Mouse (Mus musculus): ENCODE measurements around the gene Padi2. TPM values are rescaled to one million over a fixed set of nuclear protein-coding genes. Genes with fewer than 3 reads are reported as not detected.

Padi2 gene
- polyA plus RNA-seq, 1 experiment, result 4.7 TPM

GRCm38 (mm10) chr4:140913565-140913964 is 7.4 kb downstream of the Padi2 start:
- 91% methylated on average over 9 of the region's 9 CpGs for WGBS
- H3K4me3 ChIP-seq (replicated peaks; ENCODE audit: extremely low read depth, low read depth, low read length), result no peak overlapping the region
- TF ChIP-seq POLR2A (IDR thresholded peaks at IDR 0.05; ENCODE audit: borderline replicate concordance, extremely low read depth, low read depth, low read length) (no peak), CTCF (IDR thresholded peaks at IDR 0.05; ENCODE audit: insufficient read depth, low read length) (no peak)
- no peaks in the 10 kb centered on the region for H3K4me1 ChIP-seq (ENCODE audit: control insufficient read depth, insufficient read depth, low read length)
- DNase-seq, result peak; percentile 0

- no peak for TF ChIP-seq CTCF (IDR thresholded peaks at IDR 0.05; ENCODE audit: insufficient read depth, low read length)
- no peak for DNase-seq
- 53% methylated on average over 6 of the region's 6 CpGs for WGBS
- no peaks in the 10 kb centered on the region for H3K4me1 ChIP-seq (ENCODE audit: control insufficient read depth, insufficient read depth, low read length)
- no peak overlapping the region for H3K4me3 ChIP-seq (replicated peaks; ENCODE audit: extremely low read depth, low read depth, low read length)
Observed at GRCm38 (mm10) chr4:140914731-140915131, 8.6 kb downstream of the Padi2 start.

- Histone ChIP-seq H3K4me1 (ENCODE audit: control insufficient read depth, insufficient read depth, low read length) (no peaks in the 10 kb centered on the region), H3K4me3 (replicated peaks; ENCODE audit: extremely low read depth, low read depth, low read length) (no peak overlapping the region)
- TF ChIP-seq CTCF (IDR thresholded peaks at IDR 0.05; ENCODE audit: insufficient read depth, low read length), result no peak
- TF ChIP-seq POLR2A (IDR thresholded peaks at IDR 0.05; ENCODE audit: borderline replicate concordance, extremely low read depth, low read depth, low read length), result no peak
- 61% methylated on average over 3 of the region's 3 CpGs for WGBS
- DNase-seq, result no peak
Observed at GRCm38 (mm10) chr4:140915235-140915634, 9.1 kb downstream of the Padi2 start.

- TF ChIP-seq POLR2A (IDR thresholded peaks at IDR 0.05; ENCODE audit: borderline replicate concordance, extremely low read depth, low read depth, low read length) (no peak), CTCF (IDR thresholded peaks at IDR 0.05; ENCODE audit: insufficient read depth, low read length) (no peak)
Observed at GRCm38 (mm10) chr4:140916296-140916695, 10.2 kb downstream of the Padi2 start.

GRCm38 (mm10) chr4:140917451-140917850 is 11.3 kb downstream of the Padi2 start:
- peak; percentile 1 for DNase-seq
- 90% methylated on average over 9 of the region's 9 CpGs for WGBS
- TF ChIP-seq POLR2A (IDR thresholded peaks at IDR 0.05; ENCODE audit: borderline replicate concordance, extremely low read depth, low read depth, low read length) (no peak), CTCF (IDR thresholded peaks at IDR 0.05; ENCODE audit: insufficient read depth, low read length) (no peak)

More at GRCm38 (mm10) chr4:140916296-140916695, 10.2 kb downstream of the Padi2 start:
- Histone ChIP-seq H3K4me3 (replicated peaks; ENCODE audit: extremely low read depth, low read depth, low read length) (no peak overlapping the region), H3K4me1 (ENCODE audit: control insufficient read depth, insufficient read depth, low read length) (no peaks in the 10 kb centered on the region)
- no peak for DNase-seq
- WGBS, result 89% methylated on average over 5 of the region's 5 CpGs

GRCm38 (mm10) chr4:140919974-140920836 is 14.1 kb downstream of the Padi2 start:
- no peak overlapping the region for H3K4me3 ChIP-seq (replicated peaks; ENCODE audit: extremely low read depth, low read depth, low read length)
- TF ChIP-seq CTCF (IDR thresholded peaks at IDR 0.05; ENCODE audit: insufficient read depth, low read length) (no peak), POLR2A (IDR thresholded peaks at IDR 0.05; ENCODE audit: borderline replicate concordance, extremely low read depth, low read depth, low read length) (no peak)
- H3K4me1 ChIP-seq (ENCODE audit: control insufficient read depth, insufficient read depth, low read length), result no peaks in the 10 kb centered on the region
- no peak for DNase-seq
- 39% methylated on average over 11 of the region's 11 CpGs for WGBS

More at GRCm38 (mm10) chr4:140917451-140917850, 11.3 kb downstream of the Padi2 start:
- Histone ChIP-seq H3K4me1 (ENCODE audit: control insufficient read depth, insufficient read depth, low read length) (no peaks in the 10 kb centered on the region), H3K4me3 (replicated peaks; ENCODE audit: extremely low read depth, low read depth, low read length) (no peak overlapping the region)

GRCm38 (mm10) chr4:140922508-140922907 is 16.4 kb downstream of the Padi2 start:
- TF ChIP-seq POLR2A (IDR thresholded peaks at IDR 0.05; ENCODE audit: borderline replicate concordance, extremely low read depth, low read depth, low read length) (no peak), CTCF (IDR thresholded peaks at IDR 0.05; ENCODE audit: insufficient read depth, low read length) (no peak)
- 77% methylated on average over 5 of the region's 5 CpGs for WGBS
- Histone ChIP-seq H3K4me3 (replicated peaks; ENCODE audit: extremely low read depth, low read depth, low read length) (no peak overlapping the region), H3K4me1 (ENCODE audit: control insufficient read depth, insufficient read depth, low read length) (no peaks in the 10 kb centered on the region)
- no peak for DNase-seq

- Histone ChIP-seq H3K4me1 (ENCODE audit: control insufficient read depth, insufficient read depth, low read length) (no peaks in the 10 kb centered on the region), H3K4me3 (replicated peaks; ENCODE audit: extremely low read depth, low read depth, low read length) (no peak overlapping the region)
- no peak for DNase-seq
- WGBS, result 46% methylated on average over 8 of the region's 8 CpGs
- TF ChIP-seq CTCF (IDR thresholded peaks at IDR 0.05; ENCODE audit: insufficient read depth, low read length), result no peak
- no peak for TF ChIP-seq POLR2A (IDR thresholded peaks at IDR 0.05; ENCODE audit: borderline replicate concordance, extremely low read depth, low read depth, low read length)
Observed at GRCm38 (mm10) chr4:140925648-140926047, 19.5 kb downstream of the Padi2 start.

- WGBS, result 65% methylated on average over 9 of the region's 9 CpGs
- TF ChIP-seq POLR2A (IDR thresholded peaks at IDR 0.05; ENCODE audit: borderline replicate concordance, extremely low read depth, low read depth, low read length) (no peak), CTCF (IDR thresholded peaks at IDR 0.05; ENCODE audit: insufficient read depth, low read length) (no peak)
- no peaks in the 10 kb centered on the region for H3K4me1 ChIP-seq (ENCODE audit: control insufficient read depth, insufficient read depth, low read length)
- H3K4me3 ChIP-seq (replicated peaks; ENCODE audit: extremely low read depth, low read depth, low read length), result no peak overlapping the region
- no peak for DNase-seq
Observed at GRCm38 (mm10) chr4:140928349-140928748, 22.2 kb downstream of the Padi2 start.

- 67% methylated on average over 8 of the region's 8 CpGs for WGBS
- no peak for TF ChIP-seq POLR2A (IDR thresholded peaks at IDR 0.05; ENCODE audit: borderline replicate concordance, extremely low read depth, low read depth, low read length)
- H3K4me1 ChIP-seq (ENCODE audit: control insufficient read depth, insufficient read depth, low read length), result no peaks in the 10 kb centered on the region
- H3K4me3 ChIP-seq (replicated peaks; ENCODE audit: extremely low read depth, low read depth, low read length), result no peak overlapping the region
- DNase-seq, result no peak
Observed at GRCm38 (mm10) chr4:140929745-140930144, 23.6 kb downstream of the Padi2 start.
